Mouse (Mus musculus) C2C12 (cell line): ENCODE results near the gene Opa1.

ENCODE experiments used
- CTCF ChIP-seq: IDR thresholded peaks from one replicate; pipeline ENCODE4 v1.5.1; 2011; ENCODE audit not compliant: control insufficient read depth, insufficient read depth, insufficient read length
- MYOD1 ChIP-seq: IDR thresholded peaks from one replicate; pipeline ENCODE4 v1.6.1; 2011; ENCODE audit warnings: low read depth; ENCODE audit not compliant: control insufficient read depth, insufficient read length
- MYOG ChIP-seq: IDR thresholded peaks from one replicate; pipeline ENCODE4 v1.6.1; 2011; ENCODE audit not compliant: control insufficient read depth, insufficient read length; ENCODE audit errors: extremely low read depth

GRCm38 (mm10) chr16:29682555-29683431 is 103.7 kb downstream of the Opa1 start:
- TF ChIP-seq CTCF = no peak
- no peak for TF ChIP-seq MYOG
- TF ChIP-seq MYOD1 = no peak
